Mouse (Mus musculus) MEL (cell line): ENCODE measurements around the gene Map4k1. TPM values are rescaled to one million over a fixed set of nuclear protein-coding genes. Genes with fewer than 3 reads are reported as not detected.

ENCODE experiments used
- DNase-seq: peaks from one replicate; pipeline ENCODE4 v3.0.0; 2011; ENCODE audit warnings: low read depth, low spot score
- H3K27ac ChIP-seq: 2 replicates; pipeline ENCODE4 v1.5.1; 2012; ENCODE audit warnings: low read depth, mild to moderate bottlenecking, control low read depth, low read length, moderate library complexity; ENCODE audit not compliant: control insufficient read depth
- H3K27me3 ChIP-seq, 2 experiments: fragments of 150-350 bp in 1 of 2; sonication (generic) in 1 of 2; 2 replicates each; pipeline ENCODE4 v1.6.1; 2012; ENCODE audit warnings: low read length in 2 of 2, mild to moderate bottlenecking in 2 of 2, improper control_type of control experiment in 1 of 2, moderate library complexity in 1 of 2; ENCODE audit not compliant: insufficient read depth in 2 of 2, control insufficient read depth in 1 of 2
- H3K36me3 ChIP-seq, 2 experiments: 2 replicates each; pipeline ENCODE4 v1.6.1; 2012 to 2014; ENCODE audit warnings: low read length in 2 of 2, improper control_type of control experiment in 1 of 2, inconsistent platforms in 1 of 2, mild to moderate bottlenecking in 1 of 2; ENCODE audit not compliant: insufficient read depth in 2 of 2, control insufficient read depth in 1 of 2
- H3K4me1 ChIP-seq, 2 experiments: fragments of 150-350 bp in 1 of 2; sonication (generic) in 1 of 2; 2 replicates each; pipeline ENCODE4 v1.6.1; 2012; ENCODE audit warnings: low read length in 2 of 2, improper control_type of control experiment in 1 of 2, mild to moderate bottlenecking in 1 of 2; ENCODE audit not compliant: insufficient read depth in 2 of 2, control insufficient read depth in 1 of 2
- H3K4me3 ChIP-seq, 2 experiments: fragments of 150-350 bp in 1 of 2; sonication (generic) in 1 of 2; 2 replicates each; pipeline ENCODE4 v1.5.1; 2012; ENCODE audit warnings: low read depth in 2 of 2, low read length in 2 of 2, mild to moderate bottlenecking in 2 of 2, moderate library complexity in 2 of 2, control low read depth in 1 of 2, improper control_type of control experiment in 1 of 2; ENCODE audit not compliant: control insufficient read depth in 1 of 2, insufficient read depth in 1 of 2
- H3K79me2 ChIP-seq: 2 replicates; pipeline ENCODE4 v1.6.1; 2012; ENCODE audit warnings: mild to moderate bottlenecking, low read length, moderate library complexity; ENCODE audit not compliant: control insufficient read depth, poor library complexity, insufficient read depth
- H3K9ac ChIP-seq: 2 replicates; pipeline ENCODE4 v1.6.1; 2012; ENCODE audit warnings: low read depth, mild to moderate bottlenecking, control low read depth, low read length, moderate library complexity; ENCODE audit not compliant: control insufficient read depth, poor library complexity, severe bottlenecking
- H3K9me3 ChIP-seq: fragments of 150-350 bp; sonication (generic); replicated peaks from 2 replicates; pipeline ENCODE4 v1.6.1; 2012; ENCODE audit warnings: mild to moderate bottlenecking, low read length, improper control_type of control experiment, moderate library complexity; ENCODE audit not compliant: insufficient read depth
- BHLHE40 ChIP-seq: IDR thresholded peaks from 2 replicates; pipeline ENCODE4 v1.6.1; 2012; ENCODE audit warnings: low read depth, mild to moderate bottlenecking, inconsistent platforms, low read length, improper control_type of control experiment, borderline replicate concordance
- CHD1 ChIP-seq: IDR thresholded peaks from 2 replicates; pipeline ENCODE4 v1.6.1; 2012; ENCODE audit warnings: low read depth, mild to moderate bottlenecking, inconsistent platforms, low read length, improper control_type of control experiment
- CHD2 ChIP-seq: IDR thresholded peaks from 2 replicates; pipeline ENCODE4 v1.6.1; 2011; ENCODE audit warnings: low read length, improper control_type of control experiment
- CTCF ChIP-seq, 3 experiments: IDR thresholded peaks in 2 of 3; conservative IDR thresholded peaks in 1 of 3; 2 replicates each; pipeline ENCODE4 v1.5.1; 2011 to 2012; ENCODE audit warnings: low read length in 3 of 3, low read depth in 2 of 3, mild to moderate bottlenecking in 2 of 3, improper control_type of control experiment in 1 of 3, inconsistent platforms in 1 of 3, mixed read lengths in 1 of 3, moderate library complexity in 1 of 3; ENCODE audit not compliant: control insufficient read depth in 1 of 3, insufficient read depth in 1 of 3, poor library complexity in 1 of 3, severe bottlenecking in 1 of 3
- E2F4 ChIP-seq: IDR thresholded peaks from 2 replicates; pipeline ENCODE4 v1.6.1; 2011; ENCODE audit warnings: low read depth, low read length, improper control_type of control experiment, borderline replicate concordance
- ELF1 ChIP-seq: IDR thresholded peaks from 2 replicates; pipeline ENCODE4 v1.6.1; 2014; ENCODE audit warnings: low read depth, mild to moderate bottlenecking, inconsistent platforms, low read length, improper control_type of control experiment, moderate library complexity
- EP300 ChIP-seq, 2 experiments: IDR thresholded peaks; 2 replicates each; pipeline ENCODE4 v1.6.1; 2011; ENCODE audit warnings: improper control_type of control experiment in 2 of 2, low read length in 2 of 2, low read depth in 1 of 2, mild to moderate bottlenecking in 1 of 2
- ETS1 ChIP-seq: IDR thresholded peaks from 2 replicates; pipeline ENCODE4 v1.6.1; 2012; ENCODE audit warnings: low read depth, mild to moderate bottlenecking, inconsistent platforms, low read length, improper control_type of control experiment, moderate library complexity
- GABPA ChIP-seq: IDR thresholded peaks from 2 replicates; pipeline ENCODE4 v1.6.1; 2012; ENCODE audit warnings: low read depth, mild to moderate bottlenecking, inconsistent platforms, low read length, improper control_type of control experiment, moderate library complexity
- GATA1 ChIP-seq: IDR thresholded peaks from 2 replicates; pipeline ENCODE4 v1.6.1; 2011; ENCODE audit warnings: low read depth, low read length, improper control_type of control experiment
- HCFC1 ChIP-seq: IDR thresholded peaks from 2 replicates; pipeline ENCODE4 v1.6.1; 2012; ENCODE audit warnings: low read depth, mild to moderate bottlenecking, inconsistent platforms, low read length, improper control_type of control experiment, moderate library complexity
- JUND ChIP-seq: IDR thresholded peaks from 2 replicates; pipeline ENCODE4 v1.6.1; 2011; ENCODE audit warnings: low read depth, mild to moderate bottlenecking, improper control_type of control experiment, low read length
- KAT2A ChIP-seq: conservative IDR thresholded peaks from 2 replicates; pipeline ENCODE4 v1.6.1; 2012; ENCODE audit warnings: low read depth, low read length, improper control_type of control experiment, inconsistent platforms
- MAFK ChIP-seq: IDR thresholded peaks from 2 replicates; pipeline ENCODE4 v1.6.1; 2011; ENCODE audit warnings: low read depth, mild to moderate bottlenecking, low read length, improper control_type of control experiment, borderline replicate concordance
- MAX ChIP-seq: IDR thresholded peaks from 2 replicates; pipeline ENCODE4 v1.6.1; 2011; ENCODE audit warnings: low read length, improper control_type of control experiment
- MAZ ChIP-seq: IDR thresholded peaks from 2 replicates; pipeline ENCODE4 v1.6.1; 2012; ENCODE audit warnings: low read depth, mild to moderate bottlenecking, inconsistent platforms, low read length, improper control_type of control experiment
- MEF2A ChIP-seq: IDR thresholded peaks from 2 replicates; pipeline ENCODE4 v1.6.1; 2014; ENCODE audit warnings: low read depth, mild to moderate bottlenecking, inconsistent platforms, low read length, improper control_type of control experiment; ENCODE audit not compliant: poor library complexity, insufficient replicate concordance, severe bottlenecking; ENCODE audit errors: extremely low read depth
- MXI1 ChIP-seq: IDR thresholded peaks from 2 replicates; pipeline ENCODE4 v1.6.1; 2011; ENCODE audit warnings: mild to moderate bottlenecking, low read depth, low read length, improper control_type of control experiment
- MYB ChIP-seq: IDR thresholded peaks from 2 replicates; pipeline ENCODE4 v1.6.1; 2011; ENCODE audit warnings: mild to moderate bottlenecking, low read depth, low read length, improper control_type of control experiment
- MYC ChIP-seq: IDR thresholded peaks from 2 replicates; pipeline ENCODE4 v1.6.1; 2011; ENCODE audit warnings: low read depth, mild to moderate bottlenecking, low read length, improper control_type of control experiment, moderate library complexity
- NELFE ChIP-seq: IDR thresholded peaks from 2 replicates; pipeline ENCODE4 v1.6.1; 2011; ENCODE audit warnings: low read depth, low read length, improper control_type of control experiment
- NRF1 ChIP-seq: IDR thresholded peaks from 2 replicates; pipeline ENCODE4 v1.6.1; 2014; ENCODE audit warnings: low read depth, mild to moderate bottlenecking, inconsistent platforms, low read length, improper control_type of control experiment, moderate library complexity; ENCODE audit not compliant: poor library complexity, insufficient read depth, severe bottlenecking
- POLR2A ChIP-seq, 2 experiments: IDR thresholded peaks; 2 replicates each; pipeline ENCODE4 v1.6.1; 2011 to 2012; ENCODE audit warnings: low read length in 2 of 2, mild to moderate bottlenecking in 2 of 2, control low read depth in 1 of 2, improper control_type of control experiment in 1 of 2, low read depth in 1 of 2, moderate library complexity in 1 of 2; ENCODE audit not compliant: control insufficient read depth in 1 of 2, insufficient read depth in 1 of 2, poor library complexity in 1 of 2
- POLR2AphosphoS2 ChIP-seq: IDR thresholded peaks from 2 replicates; pipeline ENCODE4 v1.6.1; 2011; ENCODE audit warnings: low read length, improper control_type of control experiment
- POLR2AphosphoS5 ChIP-seq: IDR thresholded peaks from 2 replicates; pipeline ENCODE4 v1.6.1; 2012; ENCODE audit warnings: low read depth, borderline replicate concordance, mild to moderate bottlenecking, inconsistent platforms, low read length, moderate library complexity, mixed read lengths
- RAD21 ChIP-seq: IDR thresholded peaks from 2 replicates; pipeline ENCODE4 v1.6.1; 2011; ENCODE audit warnings: mild to moderate bottlenecking, low read depth, low read length, improper control_type of control experiment
- RCOR1 ChIP-seq: IDR thresholded peaks from 2 replicates; pipeline ENCODE4 v1.6.1; 2012; ENCODE audit warnings: low read depth, mild to moderate bottlenecking, inconsistent platforms, low read length, improper control_type of control experiment
- SMC3 ChIP-seq: IDR thresholded peaks from 2 replicates; pipeline ENCODE4 v1.6.1; 2011; ENCODE audit warnings: low read depth, low read length, improper control_type of control experiment
- TAL1 ChIP-seq: IDR thresholded peaks from 2 replicates; pipeline ENCODE4 v1.6.1; 2012; ENCODE audit warnings: mild to moderate bottlenecking, inconsistent platforms, low read length, moderate library complexity, mixed read lengths
- TBP ChIP-seq: IDR thresholded peaks from 2 replicates; pipeline ENCODE4 v1.8.0; 2011; ENCODE audit warnings: low read depth, low read length, improper control_type of control experiment
- TCF12 ChIP-seq: IDR thresholded peaks from 2 replicates; pipeline ENCODE4 v1.6.1; 2014; ENCODE audit warnings: low read depth, mild to moderate bottlenecking, inconsistent platforms, low read length, improper control_type of control experiment, moderate library complexity
- UBTF ChIP-seq: IDR thresholded peaks from 2 replicates; pipeline ENCODE4 v1.6.1; 2012; ENCODE audit warnings: low read depth, mild to moderate bottlenecking, inconsistent platforms, low read length, improper control_type of control experiment, moderate library complexity, borderline replicate concordance; ENCODE audit not compliant: insufficient read depth
- USF1 ChIP-seq: IDR thresholded peaks from 2 replicates; pipeline ENCODE4 v1.6.1; 2014; ENCODE audit warnings: low read depth, mild to moderate bottlenecking, inconsistent platforms, low read length, improper control_type of control experiment, moderate library complexity
- USF2 ChIP-seq, 2 experiments: IDR thresholded peaks; 2 replicates each; pipeline ENCODE4 v1.6.1; 2011 to 2012; ENCODE audit warnings: improper control_type of control experiment in 2 of 2, low read length in 2 of 2, borderline replicate concordance in 1 of 2, inconsistent platforms in 1 of 2, low read depth in 1 of 2, mild to moderate bottlenecking in 1 of 2; ENCODE audit not compliant: insufficient read depth in 1 of 2
- ZMIZ1 ChIP-seq: IDR thresholded peaks from 2 replicates; pipeline ENCODE4 v1.6.1; 2012; ENCODE audit warnings: low read depth, mild to moderate bottlenecking, inconsistent platforms, low read length, improper control_type of control experiment, moderate library complexity
- ZNF384 ChIP-seq: IDR thresholded peaks from 2 replicates; pipeline ENCODE4 v1.6.1; 2012; ENCODE audit warnings: low read depth, mild to moderate bottlenecking, inconsistent platforms, low read length, improper control_type of control experiment
- polyA plus RNA-seq, 2 experiments: library from polyadenylated mRNA; stranded (reverse) in 1 of 2; unstranded in 1 of 2; fragments of >175 nt in 1 of 2; fragments of >200 nt in 1 of 2; gene quantifications; 2 replicates each; pipeline versions ENCODE4 v1.2.1 to v1.2.4; 2012; ENCODE audit warnings: low replicate concordance in 2 of 2, low read depth in 1 of 2; ENCODE audit not compliant: insufficient read length in 2 of 2, insufficient read depth in 1 of 2, missing spikeins in 1 of 2
- total RNA-seq: library from RNA; depleted of rRNA; stranded (reverse); fragments of 300-350 nt; gene quantifications from 2 replicates; pipeline ENCODE4 v1.2.3, GENCODE M21; 2012; rRNA removed

Gene Map4k1
- total RNA-seq (17.3 and 19.3 TPM in 2 replicates), polyA plus RNA-seq (10 to 100 TPM in 1 of 2 experiments, not detected in 1; 50.8 TPM)

GRCm38 (mm10) chr7:28981651-28982273 is at the start of gene Map4k1, which contains the start of gene Eif3k:
Gene Map4k1, plus strand, starts transcription at chr7:28982050.
Gene Eif3k, minus strand, starts transcription at chr7:28981864.
- Histone ChIP-seq H3K9ac (peak within 1 kb of the TSS; percentile 87), H3K4me1 (peaks cover 0 to 20% of the 10 kb centered on the region in 2 experiments; a peak in 2 of 4 replicates), H3K79me2 (peaks cover 30% of the 10 kb centered on the region), H3K9me3 (no peaks in the 10 kb centered on the region), H3K4me3 (peak within 1 kb of the TSS; percentile 69 to 78), H3K36me3 (peaks cover 3 to 15% of the 10 kb centered on the region in 2 experiments; a peak in 3 of 4 replicates), H3K27me3 (no peaks in the 10 kb centered on the region), H3K27ac (peak within 1 kb of the TSS; percentile 94)
- DNase-seq: peak; percentile 100
- TF ChIP-seq CTCF (IDR thresholded peaks at IDR 0.05 in 2 of 3, conservative IDR thresholded peaks at IDR 0.05 in 1 of 3; ENCODE audit: control insufficient read depth in 1 of 3, insufficient read depth in 1 of 3, low read depth in 2 of 3, low read length in 3 of 3, poor library complexity in 1 of 3, severe bottlenecking in 1 of 3) (no peak), RAD21 (no peak), MAFK (no peak), POLR2AphosphoS2 (peak; percentile 91), POLR2A (IDR thresholded peaks at IDR 0.05; ENCODE audit: control insufficient read depth in 1 of 2, insufficient read depth in 1 of 2, low read depth in 1 of 2, low read length in 2 of 2, poor library complexity in 1 of 2) (peak; percentile 85 to 96), MAZ (no peak), USF1 (peak; percentile 99), CHD1 (no peak), EP300 (IDR thresholded peaks at IDR 0.05; ENCODE audit: low read depth in 1 of 2, low read length in 2 of 2) (no peak), BHLHE40 (no peak), MYC (peak; percentile 91; the same call in 1 of the 2 replicates), POLR2AphosphoS5 (no peak), GABPA (no peak), MEF2A (no peak), JUND (no peak), MAX (peak; percentile 94), NELFE (peak; percentile 89), E2F4 (peak; percentile 97), ELF1 (peak; percentile 90), UBTF (no peak), KAT2A (no peak; the same call in 1 of the 2 replicates), TAL1 (no peak), MYB (no peak), ETS1 (peak; percentile 68; the same call in 1 of the 2 replicates), MXI1 (no peak), TCF12 (peak; percentile 45), TBP (peak; percentile 83), USF2 (IDR thresholded peaks at IDR 0.05; ENCODE audit: borderline replicate concordance in 1 of 2, insufficient read depth in 1 of 2, low read depth in 1 of 2, low read length in 2 of 2) (peak; percentile 40 to 85; a peak in 3 of 4 replicates), ZNF384 (peak; percentile 100), GATA1 (no peak), CHD2 (no peak), ZMIZ1 (peak; percentile 79; the same call in 1 of the 2 replicates), RCOR1 (no peak), SMC3 (no peak), HCFC1 (peak; percentile 94), NRF1 (peak; percentile 96; the same call in 1 of the 2 replicates)
